Mouse (Mus musculus) brain, embryonic 18.5 days (tissue): ENCODE results near the gene Grap.
"Not testable (repeated sequence)": the region's sequence is repeated elsewhere in the genome, so short reads cannot be mapped to it uniquely, and the experiment has no call there.

Experiments
- DNase-seq: peaks from one replicate; pipeline ENCODE4 v3.0.0-alpha.2; 2012; ENCODE audit warnings: low read depth, low spot score

The Grap gene

DNA sequence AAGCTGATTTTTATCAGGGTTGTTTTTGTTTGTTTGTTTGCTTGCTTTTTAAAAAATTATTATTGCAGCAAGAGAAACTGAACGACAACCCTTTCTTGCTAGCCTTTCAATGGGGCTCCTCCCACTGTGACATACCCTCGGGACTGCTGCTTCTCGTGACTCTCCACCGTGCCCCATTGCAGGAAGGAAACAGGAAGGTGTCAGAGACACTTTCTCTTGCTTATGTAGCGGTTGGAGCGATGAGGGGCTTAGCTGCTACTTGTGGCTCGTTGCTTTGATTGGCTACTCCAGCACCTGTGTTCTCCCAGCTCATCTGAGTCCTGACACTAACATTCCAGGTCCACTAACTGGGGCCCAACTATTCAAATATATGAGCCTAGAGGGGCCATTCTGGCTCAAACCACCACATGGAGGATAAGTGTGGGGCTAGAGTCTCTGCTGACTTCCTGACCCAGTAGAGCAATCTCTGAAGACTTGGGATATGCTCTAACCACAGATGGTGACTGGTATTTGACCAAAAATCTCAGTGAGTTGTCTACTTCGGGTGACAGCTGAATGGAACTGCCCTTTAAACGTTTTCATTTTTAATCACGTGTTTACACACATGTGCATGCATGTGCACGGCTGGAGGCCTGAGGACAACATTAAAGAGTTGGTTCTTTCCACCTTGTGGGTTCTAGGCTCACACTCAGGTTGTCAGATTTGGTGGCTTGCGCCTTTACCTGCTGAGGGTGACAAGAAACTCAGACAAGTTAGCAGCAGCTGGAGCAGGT lies 14.1 kb upstream of the Grap start:
- no peak for DNase-seq

DNA sequence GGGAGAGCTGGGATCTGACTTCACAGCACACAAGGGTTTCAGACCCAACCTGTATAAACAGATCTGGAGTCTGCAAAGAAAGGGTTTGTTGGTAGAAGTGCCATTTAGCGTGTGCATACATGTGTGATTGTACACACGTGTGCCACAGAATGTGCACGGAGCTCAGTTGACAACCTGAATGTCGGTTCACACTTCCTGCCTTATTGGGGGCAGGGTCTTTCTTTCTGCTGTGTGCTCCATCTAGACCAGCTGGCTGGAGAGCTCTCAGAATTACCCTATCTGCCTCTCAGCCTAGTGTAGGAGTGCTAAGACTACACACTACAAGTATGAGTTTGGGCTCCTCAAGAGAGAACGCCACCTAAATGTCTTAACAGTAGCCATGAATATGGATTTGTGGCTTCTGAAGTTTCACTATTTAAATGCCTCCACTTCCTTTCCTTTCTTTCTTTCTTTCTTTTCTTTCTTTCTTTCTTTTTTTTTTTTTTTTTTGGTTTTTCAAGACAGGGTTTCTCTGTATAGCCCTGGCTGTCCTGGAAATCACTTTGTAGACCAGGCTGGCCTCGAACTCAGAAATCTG lies 13.4 kb upstream of the Grap start:
- no peak for DNase-seq

DNA sequence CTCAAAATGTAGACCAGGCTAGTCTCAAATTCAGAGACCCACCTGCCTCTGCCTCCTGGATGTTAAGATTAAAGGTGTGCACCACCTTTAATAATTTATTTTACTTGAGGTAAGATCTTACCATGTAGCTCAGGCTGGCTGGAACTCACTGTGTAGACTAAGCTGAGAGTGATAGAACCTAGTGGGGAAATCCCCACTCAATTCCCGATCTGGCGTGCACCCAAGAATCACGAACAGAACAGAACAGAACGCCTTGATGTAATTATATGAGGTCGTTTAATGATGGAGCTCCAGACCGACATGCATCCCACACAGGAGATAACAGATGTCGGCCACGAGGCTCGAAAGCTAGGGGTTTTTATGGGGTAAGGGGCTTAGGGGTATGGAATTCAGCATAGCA lies 12.5 kb upstream of the Grap start:
- not testable (repeated sequence) for DNase-seq

DNA sequence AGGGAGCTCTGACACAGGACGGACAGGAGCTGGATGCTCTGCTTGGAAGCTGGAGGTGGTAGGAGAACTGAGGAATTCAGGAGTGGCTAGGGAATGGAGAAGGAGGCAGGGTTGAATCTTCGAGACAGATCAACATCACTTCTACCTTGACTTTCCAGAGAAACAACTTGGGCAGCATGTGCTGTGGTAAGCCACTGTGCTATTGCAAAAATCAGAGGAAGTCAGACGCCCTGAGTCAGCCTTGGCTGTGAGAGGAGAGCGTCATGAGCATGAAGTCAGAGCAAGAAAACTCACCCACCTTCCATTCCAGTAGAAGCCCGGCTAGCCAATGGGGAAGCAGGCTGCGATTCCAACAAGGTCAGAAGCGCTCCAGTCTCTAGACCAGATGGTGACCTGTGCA lies 11.0 kb upstream of the Grap start:
- no peak for DNase-seq

DNA sequence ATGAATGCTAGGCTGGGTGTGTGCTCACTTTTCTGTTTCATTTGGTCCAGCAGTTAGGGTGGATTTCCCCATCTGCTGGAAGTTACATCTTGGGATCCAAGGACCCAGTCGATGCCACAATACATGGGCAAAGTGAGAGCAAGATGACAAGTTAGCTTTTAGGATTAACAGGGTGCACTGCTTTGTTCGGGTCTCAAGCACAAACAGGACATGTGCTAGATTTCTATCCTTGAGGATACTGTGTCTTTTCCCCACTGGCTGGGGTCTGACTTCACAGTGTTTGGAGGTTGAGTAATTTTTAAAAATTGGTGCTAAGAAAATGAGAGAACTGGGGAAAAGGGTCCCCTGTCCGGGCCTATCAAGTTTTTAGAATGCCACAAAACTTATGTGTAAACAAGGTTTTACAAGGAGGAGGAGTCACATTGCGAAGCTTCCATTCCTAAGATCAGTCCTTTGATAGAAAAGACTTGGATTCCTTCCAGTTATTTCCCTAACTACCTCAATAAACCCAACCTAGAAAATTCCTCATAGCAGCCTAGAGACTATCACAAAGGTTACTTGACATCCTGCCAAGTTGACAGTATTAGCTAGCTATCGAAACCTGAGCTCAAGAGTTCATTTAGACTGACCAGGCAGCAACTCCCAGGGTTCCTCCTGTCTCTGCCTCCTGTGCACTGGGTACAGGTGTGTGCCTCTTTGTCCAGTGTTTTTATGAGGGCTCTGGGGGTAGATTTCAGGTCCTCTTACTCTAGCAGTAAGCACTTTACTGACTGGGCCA lies 9.7 kb upstream of the Grap start:
- DNase-seq, result no peak

DNA sequence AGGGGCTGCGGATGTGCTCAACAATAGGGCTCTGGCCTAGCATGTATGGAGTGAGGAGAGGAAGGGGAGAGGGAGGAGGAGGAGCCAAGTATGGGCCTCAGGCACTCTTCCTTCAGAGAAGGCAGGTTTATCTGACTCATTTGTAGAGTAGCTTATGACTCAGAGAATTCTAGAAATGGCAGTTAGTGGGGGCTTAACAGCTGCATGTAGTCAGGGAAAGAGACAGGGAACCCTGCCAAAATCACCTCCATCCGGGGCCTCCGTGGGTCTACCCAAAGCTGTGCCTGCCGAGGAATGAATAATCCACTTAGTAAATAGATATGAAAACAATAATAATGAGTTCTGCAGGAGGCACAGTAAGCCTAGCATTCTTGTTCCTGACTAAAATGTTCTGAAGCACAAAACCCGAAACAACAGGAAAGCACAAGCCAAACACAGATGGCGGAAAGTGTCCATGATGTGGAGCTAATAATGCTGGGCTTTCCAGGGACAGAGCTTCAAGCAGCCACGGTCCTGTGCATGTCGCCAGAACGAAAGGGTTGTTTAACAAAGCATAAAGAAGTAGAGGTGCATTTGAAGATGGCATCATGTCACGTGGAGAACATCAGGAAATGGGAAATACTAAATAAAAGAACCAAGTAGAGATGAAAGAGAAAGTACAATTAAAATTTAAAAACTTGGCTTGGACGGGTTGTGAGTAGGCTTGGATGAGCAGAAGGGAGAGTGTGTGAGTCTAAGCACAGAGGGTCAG lies 8.3 kb upstream of the Grap start:
- no peak for DNase-seq

DNA sequence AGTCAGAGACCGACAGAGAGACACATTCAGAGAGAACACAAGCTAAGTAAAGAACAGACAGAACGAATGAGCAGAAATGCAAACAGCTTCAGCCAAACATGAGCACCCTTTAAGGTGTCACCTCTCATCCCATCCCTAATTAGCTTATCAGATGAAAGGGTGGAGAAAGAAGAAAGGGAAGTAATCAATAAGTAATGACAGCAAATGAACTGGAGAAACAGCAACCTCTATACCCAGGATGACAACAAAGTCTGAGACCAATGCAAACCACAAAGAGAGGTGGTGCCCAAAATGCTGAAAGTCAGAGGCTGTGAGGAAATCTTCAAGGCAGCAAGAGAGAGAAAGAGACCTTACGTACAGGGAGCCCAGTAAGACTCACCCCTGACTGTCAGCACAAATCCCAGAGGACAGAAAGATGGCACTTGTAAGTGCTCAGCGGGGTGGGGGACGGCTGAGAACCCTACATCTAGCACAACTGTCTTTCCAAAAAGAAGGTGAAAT lies 7.7 kb upstream of the Grap start:
- no peak for DNase-seq

DNA sequence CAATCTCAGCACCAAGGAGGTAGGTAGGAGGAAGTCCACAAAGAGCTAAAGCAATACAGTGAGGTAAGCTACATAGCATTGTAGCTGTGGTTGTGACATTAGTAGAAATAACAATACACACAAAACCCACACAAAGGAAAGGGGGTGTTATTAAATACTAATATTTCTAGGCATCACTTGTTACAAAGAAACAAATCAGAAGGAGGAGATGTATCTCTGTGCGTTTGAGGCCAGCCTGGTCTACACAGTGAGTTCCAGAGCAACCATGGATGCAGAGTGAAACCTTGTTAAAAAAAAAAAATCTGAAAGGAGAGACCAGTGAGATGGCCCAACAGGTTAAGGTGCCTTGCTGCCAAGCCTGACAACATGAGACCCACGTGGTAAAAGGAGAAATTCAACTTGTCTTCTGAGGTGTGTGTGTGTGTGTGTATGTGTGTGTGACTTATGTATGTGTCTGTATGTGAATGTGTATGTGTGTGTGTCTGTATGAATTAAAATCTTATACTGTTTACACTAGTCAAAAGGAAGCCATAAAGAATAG lies 6.5 kb upstream of the Grap start:
- no peak for DNase-seq

DNA sequence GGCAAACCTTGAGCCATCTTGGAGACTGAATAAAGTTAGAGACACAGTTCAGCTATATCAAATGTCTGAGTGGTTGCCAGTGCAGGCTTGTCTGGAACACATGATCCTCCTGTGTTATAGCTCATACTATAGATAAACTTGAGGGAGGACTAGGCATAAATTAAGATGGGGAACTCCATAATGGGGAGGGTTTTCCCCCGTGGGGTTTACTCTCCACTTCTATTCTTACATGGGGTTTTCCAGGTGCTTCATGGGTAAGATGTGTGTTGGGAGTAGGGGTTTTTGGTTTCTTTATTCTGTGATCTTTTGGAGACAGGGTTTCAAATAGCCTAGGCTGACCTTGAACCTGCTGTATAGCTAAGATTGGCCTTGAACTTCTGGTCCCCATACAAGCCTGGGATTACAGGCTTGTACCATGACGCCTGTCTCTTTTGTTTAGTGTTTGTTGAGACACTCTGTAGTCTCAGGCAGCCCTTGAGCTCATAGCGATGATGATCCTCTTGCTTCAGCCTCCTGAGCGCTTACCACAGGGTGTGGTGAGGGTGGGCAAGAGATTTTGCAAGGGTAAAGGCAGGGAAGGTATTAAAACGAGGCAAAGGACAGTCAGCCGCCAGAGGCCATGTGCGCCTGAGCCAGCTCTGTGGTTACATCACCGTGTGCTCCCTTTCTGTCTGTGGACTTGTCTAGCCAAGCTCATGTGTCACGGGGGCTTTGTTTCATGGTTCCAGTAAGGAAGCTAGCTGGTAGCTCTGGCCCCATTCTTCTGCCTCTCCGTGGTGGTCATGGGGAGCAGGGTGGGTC lies 5.8 kb upstream of the Grap start:
- DNase-seq, result no peak

DNA sequence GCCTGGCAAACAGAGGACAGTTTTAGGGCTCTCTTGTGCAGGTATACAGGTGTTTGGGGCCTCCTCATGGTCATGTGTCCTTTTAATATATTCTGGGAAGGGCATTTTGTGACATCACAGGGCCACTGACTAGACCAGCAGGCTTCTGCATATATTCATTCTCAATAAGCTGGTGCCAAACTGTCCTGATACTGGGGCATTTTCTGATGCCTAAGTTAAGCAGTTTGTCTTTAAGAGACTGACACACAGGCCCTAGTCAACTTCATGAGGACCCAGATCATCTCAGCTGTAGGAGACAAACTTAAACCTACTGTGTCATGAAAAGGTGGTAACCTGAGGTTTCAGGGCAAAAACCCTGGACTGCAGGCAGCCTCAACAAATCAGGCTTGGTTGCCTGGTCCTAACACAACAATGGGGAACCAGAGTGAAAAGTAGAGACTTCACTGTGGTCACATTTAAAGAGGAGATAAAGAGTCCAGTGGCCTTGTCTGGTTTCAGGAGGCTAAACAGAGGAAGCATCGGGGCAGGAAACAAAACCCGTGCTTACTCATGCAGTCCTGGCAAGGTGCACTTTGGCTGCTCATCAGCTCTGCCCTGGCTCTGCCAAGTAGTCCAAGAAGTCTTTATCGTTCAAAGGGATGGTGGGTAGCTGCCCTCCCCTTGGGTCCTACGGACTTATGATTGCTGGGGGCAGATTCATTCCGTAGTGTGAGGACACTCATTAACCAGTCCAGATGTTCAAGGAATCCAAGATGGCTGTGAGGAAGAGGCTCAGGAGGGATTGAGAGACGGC lies 4.9 kb upstream of the Grap start:
- DNase-seq, result no peak

DNA sequence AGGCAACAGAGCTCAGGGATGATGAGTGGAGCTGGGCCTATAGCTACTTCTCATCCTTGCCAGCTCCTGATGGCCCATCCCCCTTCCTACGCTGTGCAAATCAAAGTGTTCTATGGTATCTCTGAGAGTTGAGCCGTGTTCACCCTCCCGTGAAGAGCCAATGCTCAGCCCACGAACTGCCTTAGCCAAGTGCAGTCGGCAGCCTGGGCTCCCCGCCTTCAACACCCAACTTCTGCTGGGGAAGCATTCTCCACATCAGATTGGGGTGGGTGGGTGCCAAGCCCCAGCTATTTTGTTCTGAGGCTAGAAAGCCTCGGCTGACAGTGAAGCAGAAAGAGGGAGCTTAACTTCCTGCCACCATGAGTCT lies 4.3 kb upstream of the Grap start:
- DNase-seq, result no peak

DNA sequence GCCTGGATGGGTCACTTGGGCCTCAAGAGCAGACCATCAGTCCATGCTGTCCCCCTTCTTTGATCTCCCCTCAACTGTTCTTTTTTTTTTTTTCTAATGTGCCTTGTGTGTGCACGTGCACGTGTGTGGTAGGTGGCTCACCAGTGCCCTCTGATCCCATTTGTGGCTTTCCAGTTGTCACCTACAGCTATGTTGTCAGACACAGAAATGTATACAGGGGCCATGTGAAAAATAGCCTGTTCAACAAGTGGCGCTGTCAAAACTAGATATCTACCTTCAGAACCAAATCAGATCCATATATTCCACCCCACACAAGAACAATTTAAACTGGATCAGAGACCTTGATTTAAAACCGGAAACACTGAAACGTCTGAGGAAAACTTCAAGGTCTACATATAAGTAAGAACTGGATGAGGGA lies 3.9 kb upstream of the Grap start:
- DNase-seq, result no peak

DNA sequence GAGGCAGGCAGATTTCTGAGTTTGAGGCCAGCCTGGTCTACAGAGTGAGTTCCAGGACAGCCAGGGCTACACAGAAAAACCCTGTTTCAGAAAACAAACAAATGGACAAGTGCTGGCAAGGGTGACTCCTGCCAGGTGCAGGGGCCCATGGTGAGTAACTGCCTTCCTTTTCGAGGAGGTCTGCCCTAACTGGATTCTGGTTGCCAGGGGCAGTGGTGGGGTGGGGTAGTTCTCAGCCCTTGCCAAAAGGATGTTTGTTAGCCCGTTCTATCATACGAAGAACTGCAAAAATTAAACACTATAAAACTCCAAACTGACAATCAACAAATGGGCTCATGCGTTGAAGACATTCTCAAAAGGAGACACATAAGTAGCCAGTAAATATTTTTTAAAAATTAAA lies 3.4 kb upstream of the Grap start:
- no peak for DNase-seq

DNA sequence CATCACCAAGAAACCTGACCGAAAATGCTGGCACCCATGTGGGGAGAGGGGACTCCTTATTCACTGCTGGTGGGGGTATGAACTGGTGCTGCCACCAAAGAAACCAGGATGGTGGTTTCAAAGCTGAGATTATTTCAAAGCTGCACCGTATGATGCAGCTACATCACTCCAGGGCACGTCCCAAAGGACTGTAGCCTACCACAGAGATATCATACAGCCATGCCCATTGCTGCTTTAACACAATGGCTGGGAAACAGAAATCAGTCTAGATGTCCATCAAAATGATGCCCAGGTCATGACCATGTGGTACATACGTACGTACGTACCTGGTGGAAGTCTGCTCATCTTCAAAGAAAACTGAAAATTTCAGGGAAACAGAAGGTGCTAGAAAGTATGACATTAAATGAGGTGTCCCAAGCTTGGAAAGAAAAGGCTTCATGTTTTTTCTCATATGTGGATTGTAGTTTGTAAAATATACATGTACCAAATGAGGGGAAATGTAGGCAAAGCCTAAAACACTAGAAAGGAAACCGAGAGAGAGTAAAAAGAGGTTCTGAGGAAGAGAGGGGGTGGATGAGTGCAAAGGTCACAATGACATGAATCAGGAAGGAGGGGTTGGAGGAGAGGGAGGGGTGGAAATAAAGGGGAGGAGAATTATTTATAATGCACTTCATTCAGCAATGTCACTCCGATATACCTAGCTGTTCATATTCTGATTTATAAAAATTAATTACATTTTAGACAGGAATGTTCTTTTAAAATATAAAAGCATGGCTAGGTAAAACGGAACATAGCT lies 2.4 kb upstream of the Grap start:
- no peak for DNase-seq

DNA sequence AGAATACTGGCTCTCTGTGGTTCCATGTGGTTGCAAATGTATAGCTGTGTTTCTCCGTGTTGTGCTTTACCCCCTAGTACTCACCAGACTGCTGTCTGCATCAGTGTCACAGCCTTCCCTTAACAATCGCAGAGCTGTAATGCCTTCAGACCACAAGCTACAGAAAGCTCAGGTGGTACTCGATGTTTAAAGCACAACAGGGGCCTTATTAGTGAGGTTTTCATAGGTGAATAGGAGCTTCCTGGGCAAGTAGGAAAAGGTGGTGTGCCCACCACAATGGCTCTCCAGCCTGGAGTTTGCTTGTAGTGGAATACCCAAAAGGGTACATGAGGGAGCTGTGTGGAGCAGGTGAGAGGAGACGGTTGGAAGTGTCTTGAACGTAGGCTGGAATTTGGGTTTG lies 849 bp upstream of the Grap start:
- no peak for DNase-seq

DNA sequence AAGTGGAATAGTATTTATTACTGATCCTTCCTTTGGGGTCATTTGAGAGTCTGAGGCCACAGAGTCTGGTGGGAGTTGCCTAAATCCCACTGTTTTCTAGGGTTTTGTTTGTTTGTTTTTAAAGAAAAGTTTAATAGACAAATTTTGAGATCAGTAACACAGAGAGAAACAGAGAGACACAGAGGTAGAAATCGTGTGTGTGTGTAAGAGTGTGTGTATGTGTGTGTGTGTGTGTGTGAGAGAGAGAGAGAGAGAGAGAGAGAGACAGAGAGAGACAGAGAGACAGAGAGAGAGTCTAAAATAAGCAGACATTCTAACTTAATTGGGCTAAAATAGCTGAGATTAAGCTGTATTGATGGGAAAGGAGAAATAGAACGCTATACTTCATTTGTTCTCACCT lies 503 bp downstream of the Grap start:
- no peak for DNase-seq

DNA sequence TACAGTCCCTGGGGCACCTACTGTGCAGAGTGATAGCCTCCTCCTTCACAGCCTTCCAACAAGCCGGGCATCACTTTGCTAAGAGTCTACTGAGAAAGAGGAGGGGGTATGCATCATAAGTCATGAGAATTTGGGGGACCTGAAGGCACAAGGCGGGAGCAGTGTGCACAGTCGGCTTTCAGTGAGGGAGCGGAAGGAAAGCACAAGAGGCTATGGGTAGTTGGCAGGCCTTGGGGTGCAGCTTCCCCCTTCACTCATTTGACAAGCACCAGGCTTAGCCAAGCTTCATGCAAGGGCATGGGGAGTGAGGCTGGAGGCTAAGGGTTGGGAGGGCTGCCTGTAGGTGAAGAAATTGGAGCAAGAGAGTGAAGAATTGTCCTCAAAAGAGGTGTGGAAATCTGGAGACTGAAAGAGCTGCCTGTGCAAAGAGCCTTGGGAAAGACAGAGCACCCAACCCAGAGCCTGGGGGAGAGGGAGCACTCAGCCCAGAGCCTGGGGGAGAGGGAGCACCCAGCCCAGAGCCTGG lies 1.8 kb downstream of the Grap start:
- no peak for DNase-seq

DNA sequence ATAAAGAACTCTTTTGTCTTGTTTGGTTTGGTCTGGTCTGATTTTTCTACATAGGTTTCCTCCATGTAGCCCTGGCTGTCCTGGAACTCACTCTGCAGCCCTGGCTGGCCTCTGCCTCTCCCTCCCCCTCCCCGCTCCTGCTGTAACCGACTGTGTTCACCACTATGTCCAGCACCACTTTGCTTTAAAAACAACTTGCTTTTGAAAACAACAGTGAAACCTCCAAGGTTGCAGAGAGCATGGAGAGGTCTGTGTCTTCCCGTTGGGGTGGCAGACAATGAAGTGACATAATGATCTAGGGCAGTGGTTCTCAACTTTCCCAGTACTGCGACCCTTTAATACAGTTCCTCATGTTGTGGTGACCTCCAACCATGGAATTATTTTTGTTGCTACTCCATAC lies 2.6 kb downstream of the Grap start:
- DNase-seq, result no peak
